Mouse (Mus musculus) cerebellum, adult 2 months (tissue): ENCODE measurements around the gene Maml3.

ENCODE experiments used
- CTCF ChIP-seq: fragments of 200-500 bp; IDR thresholded peaks from 2 replicates; pipeline ENCODE4 v1.5.1; 2011; ENCODE audit warnings: low read depth, mild to moderate bottlenecking, control low read depth, low read length, moderate library complexity, borderline replicate concordance; ENCODE audit not compliant: insufficient read depth
- POLR2A ChIP-seq: fragments of 200-500 bp; IDR thresholded peaks from 2 replicates; pipeline ENCODE4 v1.6.1; 2011; ENCODE audit warnings: low read length, control low read depth, borderline replicate concordance; ENCODE audit not compliant: insufficient read depth

DNA sequence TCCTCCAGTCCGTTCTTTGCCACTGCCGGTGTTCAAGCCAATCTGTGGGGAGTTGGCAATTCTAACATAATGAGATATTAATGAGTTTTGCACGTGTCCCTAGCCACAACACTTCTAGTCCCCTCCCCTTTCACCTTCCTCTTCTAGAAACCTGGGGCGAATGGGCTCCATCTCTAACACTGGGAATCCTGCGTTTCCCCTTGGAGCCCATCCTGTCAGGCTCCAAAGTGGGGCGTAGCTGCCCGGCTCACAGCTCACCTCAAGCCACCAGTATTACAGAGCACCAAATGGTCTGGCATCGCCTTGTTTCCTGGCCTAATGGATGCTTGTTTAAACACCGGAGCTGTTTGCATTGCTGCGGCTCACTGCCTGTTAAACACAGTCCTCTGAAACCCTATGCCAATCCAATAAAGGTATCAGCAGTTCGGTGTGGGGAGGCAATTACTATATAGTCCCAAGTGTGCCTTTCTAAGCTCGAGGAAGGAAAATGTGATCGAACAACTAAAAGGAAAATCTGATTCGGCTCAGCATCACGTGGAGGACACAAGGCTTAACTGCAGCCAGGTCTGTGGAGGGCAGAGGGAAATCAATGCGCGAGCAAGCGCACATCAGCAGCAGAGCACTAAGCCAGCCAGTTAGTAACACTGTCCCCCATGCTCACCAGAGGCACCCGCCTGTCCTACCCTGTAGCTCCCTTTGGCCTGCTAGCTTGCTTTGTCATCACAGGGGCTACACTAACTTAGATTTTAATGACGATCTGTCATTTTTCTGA is 216.0 kb downstream of the Maml3 start:
- TF ChIP-seq CTCF (no peak), POLR2A (no peak)
